Mouse (Mus musculus): Measurements from ENCODE around the gene Kcnn1.

Kcnn1 gene

DNA sequence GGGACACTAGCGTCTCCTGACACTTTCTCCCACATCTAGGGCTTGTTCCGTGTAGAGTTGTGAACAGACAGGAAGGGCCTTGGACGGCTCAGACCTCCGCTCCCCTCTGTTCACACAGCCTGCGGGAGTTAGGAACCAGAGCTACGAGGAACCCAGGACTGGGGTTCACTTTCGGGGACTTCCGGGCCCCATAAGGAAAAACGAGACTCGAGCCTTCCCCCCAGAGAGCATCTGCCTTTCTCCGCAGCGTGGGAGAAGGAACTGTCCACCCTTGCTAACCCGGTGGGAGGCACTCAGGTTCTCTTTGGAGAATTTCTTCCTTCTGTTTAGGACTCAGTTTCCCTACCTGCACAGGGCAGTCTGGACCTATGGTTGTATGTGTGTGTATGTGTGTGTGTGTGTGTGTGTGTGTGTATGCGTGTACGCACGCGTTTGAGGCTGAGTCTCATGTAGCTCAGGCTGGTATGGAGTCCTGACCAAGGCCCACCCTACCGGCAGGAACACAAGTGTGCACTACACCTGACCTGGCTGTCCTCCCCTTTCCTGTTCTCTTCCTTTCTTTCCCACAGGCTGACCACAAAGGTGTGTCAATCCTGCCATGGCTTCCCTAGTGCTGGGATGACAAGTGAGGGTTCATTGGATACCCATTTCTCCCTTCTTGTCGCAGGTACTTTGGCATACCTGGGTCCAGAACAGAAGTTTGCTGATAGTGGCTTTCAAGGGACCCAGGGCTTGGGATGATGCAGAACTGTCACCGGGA lies 30.0 kb upstream of the Kcnn1 start:
- DNase-seq (ENCODE audit: low read depth): no peak

DNA sequence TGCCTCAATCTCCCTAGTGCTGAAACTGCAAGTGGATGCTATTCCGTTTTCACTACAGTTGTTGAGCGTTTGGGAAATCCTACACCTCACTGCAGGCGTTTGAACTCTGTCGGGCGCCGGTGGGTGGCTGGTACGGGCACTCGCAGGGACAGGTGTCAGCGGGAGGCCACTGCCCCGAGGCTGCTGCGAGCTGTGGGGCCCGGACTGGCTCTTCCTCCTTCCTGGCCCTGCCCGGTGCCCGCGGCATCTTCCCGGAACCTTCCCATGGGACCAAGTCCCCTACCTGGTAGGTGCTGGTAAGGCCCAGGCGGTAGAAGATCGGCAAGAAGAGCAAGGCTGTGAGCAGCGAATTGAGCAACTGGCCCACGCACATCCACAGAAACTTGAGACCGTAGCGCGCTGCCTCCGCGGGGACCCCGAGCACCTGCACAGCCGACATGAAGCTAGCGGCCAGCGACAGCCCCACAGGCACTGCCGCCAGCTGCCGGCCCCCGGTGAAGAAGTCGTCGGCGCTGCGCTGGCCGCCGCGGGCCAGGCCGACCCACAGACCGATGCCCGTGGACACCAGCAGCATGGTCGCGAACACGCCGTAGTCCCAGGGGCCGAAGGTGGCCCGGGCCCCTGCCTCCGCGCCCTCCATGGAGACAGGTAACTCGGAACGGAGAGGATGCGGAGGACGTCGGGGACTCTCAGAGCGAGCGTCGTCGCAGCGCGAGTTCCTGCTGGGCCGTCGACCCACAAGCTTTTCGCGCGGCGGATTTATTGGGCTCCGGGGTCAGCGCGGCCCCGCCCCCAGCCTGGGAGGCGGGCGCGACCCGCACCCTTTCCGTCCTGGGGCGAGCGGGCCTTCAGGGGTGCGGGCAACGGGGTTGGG lies 29.2 kb upstream of the Kcnn1 start, which contains the start of gene Slc5a5:
Gene Slc5a5, minus strand, starts transcription at position 736 of the 874 bp plus-strand sequence.
- DNase-seq (ENCODE audit: low read depth): no peak

DNA sequence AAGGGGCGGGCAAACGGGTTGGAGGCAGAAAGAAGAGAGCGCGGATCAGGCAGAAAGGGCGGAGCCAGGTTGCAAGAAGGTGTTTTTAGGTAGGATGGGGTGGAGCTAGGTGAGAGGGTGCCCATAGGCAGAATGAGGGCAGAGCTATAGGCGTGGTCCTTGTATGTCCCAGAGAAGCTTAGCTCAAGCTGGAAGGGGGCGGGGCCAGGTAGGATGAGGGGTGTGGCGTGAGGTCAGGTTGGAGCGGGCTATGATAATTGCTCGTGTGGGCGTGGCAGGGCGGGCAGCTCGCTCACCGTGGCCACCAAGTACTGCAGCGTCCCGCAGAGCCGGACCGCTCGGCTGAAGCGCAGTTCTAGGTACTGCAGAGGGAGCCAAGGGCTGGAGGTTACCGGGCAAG lies 28.3 kb upstream of the Kcnn1 start:
- no peak for DNase-seq (ENCODE audit: low read depth)

DNA sequence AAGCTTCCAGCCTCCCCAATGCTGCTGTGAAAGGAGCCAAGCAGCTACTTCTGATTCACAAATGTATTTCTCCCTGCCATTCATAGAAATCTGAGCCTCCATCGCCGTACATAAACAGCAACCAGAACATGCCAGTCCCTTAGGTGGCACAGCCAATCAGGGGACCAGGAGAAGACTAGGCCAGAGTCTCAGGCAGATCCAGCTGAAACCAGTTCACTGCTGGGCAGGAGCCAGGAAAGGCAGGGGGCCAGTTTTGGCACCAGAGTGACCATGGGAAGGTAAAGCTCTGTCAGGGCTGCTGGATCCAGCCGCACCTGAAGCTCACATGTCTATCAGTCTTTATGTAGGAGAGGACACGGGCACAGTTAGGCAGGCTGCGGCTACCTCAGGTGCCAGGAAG lies 27.6 kb upstream of the Kcnn1 start:
- DNase-seq (ENCODE audit: low read depth): no peak

DNA sequence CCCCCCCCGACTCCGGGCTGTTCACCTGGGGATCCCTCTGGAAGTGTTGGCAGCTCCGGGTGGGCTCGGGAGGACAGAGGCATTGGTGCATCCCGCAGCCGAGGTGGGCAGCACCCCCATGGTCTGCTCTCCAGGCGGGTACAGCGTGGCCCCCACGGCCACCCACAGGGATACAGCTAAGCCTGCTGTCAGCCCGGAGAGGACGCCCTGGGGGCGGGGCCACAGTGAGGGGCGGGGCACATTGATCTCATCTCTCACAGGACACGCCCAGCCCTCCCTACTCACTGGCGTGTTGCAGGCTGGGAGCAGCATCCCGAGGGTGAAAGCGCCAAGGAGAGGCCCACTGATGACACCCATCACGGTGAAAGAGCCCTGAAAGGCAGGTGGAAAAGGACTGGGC lies 24.6 kb upstream of the Kcnn1 start:
- no peak for DNase-seq (ENCODE audit: low read depth)

DNA sequence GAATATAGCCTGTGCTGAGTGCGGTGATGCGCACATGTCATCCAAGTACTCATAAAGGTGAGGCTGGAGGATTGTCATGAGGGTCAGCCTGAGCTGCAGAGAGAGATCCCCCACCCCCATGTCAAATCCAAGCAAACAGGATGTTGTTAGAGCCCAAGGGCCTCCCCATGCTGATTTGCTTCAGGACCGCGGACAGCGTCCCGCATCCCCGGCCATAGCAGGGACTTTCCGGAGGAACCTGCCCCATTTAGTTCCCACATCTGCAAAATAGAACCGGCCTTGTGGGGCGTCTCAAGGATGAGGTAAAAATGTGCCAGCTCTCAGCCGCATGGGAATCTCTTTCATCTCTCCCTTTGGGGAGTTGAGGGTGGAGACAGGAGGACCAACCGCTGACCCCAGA lies 22.6 kb upstream of the Kcnn1 start:
- DNase-seq (ENCODE audit: low read depth): no peak

DNA sequence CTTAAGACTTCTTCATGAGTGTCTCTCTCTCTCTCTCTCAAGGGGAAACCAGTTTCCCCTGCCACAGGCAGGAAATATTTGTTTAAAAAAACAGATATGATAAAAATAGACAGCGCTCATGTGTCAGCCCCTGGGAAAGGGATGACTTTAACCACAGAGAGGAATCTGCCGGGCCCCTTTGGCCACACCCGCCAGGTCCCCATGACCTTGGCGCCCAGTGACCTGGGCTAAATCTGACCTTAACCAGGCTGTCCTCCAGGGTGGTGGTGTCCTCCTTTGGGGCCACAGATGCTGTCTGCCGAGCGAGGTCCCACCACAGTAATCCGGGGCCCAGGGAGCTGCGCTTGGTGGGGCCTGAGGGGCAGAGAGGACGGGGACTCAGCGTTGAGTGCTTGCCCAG lies 21.6 kb upstream of the Kcnn1 start:
- DNase-seq (ENCODE audit: low read depth): no peak

DNA sequence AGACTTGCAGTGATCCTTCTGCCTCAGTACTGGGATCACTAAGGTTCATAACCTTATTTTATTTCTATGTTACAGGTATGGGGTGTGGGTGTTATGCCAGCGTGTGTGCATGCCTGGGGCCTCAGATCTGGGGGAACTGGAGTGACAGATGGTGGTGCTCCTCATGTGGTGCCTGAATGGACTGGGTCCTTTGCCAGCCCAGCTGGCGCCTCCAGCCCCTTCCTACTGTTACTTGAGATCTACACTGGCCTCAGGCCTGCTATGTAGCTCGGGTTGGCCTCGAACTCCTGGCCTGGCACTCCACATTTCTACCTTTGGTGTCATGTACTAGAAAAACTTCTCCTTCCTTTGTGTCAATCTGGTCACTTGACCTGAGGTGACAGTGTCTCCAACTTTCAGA lies 21.1 kb upstream of the Kcnn1 start:
- no peak for DNase-seq (ENCODE audit: low read depth)

DNA sequence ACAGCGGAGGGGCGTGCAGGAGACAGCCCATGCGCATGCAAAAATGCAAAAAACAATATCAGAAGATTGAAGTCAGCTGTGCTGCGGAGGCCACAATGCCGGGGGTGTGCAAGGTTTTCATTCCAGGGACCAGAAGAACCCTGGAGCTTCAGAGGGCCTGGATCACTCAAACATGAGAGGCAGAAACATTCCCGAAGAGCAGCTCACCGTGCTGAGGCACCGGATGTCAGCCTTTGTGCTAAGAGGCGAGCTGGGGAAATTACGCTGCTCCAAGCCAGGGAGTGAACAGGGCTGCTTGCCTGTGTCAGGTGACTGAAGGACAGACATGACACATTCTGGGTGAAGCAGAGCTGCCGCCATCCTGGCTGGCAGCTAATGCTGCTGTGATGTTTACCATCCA lies 17.5 kb upstream of the Kcnn1 start:
- DNase-seq (ENCODE audit: low read depth): no peak

DNA sequence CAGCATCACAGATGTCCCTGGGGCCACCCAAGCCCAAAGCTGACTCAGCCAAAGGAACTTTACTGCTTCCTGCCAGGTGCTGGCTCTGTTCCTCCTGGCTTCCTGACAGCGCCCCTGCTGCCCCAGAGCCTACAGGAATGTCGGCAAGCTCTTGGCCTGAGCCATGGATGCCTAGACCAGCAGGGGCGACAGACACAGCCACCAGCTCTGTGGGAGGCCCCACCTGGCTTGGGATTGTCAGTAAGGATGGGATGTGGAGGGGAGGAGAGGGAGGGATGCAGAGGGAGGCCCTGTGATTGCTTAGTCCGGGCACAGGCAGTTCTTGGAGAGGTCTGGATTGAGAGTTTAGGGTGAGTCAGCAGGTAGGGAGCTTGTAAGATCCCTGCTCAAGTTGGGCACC lies 17.1 kb upstream of the Kcnn1 start:
- no peak for DNase-seq (ENCODE audit: low read depth)

DNA sequence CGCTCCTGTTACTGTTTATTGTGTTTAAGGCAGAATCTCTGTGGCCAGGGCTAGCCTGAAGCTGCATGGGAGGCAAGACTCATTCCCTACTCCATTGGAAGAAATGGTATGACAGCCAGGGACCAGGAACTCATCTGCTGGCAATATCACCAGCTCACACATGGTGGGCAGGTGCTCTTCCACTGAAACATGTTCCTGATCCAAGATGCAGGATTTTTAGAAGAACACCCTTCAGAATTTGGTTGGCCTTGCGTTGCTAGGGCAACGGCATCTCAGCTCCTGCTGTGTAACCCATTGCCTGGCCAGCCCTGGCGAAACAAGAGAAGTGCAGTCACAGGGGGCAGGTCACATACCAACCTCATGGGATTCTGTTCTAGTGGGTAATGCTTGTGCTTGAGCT lies 16.4 kb upstream of the Kcnn1 start:
- DNase-seq (ENCODE audit: low read depth): no peak

DNA sequence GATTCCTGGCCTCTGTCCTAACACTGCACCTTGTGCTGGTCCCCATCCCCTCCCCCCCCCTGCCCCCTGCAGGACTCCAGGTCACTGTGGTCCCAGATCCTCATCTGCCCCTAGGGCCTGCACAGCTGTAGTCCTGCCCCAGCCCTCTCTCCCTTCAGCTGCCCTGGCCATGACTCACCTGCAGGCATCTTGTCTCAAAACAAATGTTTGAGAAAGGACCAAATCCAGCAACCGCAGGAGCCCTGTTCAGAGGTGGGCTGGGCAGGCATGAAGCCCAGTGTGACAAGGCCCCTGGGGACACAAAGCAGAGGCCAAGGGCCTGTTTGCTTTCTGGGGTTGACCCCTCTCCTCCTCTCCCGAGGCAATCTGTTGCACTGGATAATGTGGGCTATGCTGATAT lies 15.1 kb upstream of the Kcnn1 start:
- no peak for DNase-seq (ENCODE audit: low read depth)

DNA sequence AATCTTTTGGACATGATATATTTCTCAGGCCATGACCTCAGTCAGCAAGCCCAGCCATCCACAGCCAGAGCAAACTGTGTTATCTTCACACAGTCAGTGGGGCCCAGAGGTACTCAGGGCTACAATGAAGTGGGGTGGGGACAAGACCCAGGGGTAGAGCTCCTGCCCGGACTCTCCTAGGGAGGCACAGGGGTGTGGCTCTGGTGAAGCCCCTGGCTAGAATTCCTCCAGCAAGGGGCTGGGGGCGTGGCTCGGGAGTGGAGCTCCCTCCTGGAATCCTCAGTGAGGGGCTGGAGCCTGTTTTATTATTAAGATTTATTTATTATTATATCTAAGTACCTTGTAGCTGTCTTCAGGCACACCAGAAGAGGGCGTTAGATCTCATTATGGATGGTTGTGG lies 13.3 kb upstream of the Kcnn1 start:
- no peak for DNase-seq (ENCODE audit: low read depth)

DNA sequence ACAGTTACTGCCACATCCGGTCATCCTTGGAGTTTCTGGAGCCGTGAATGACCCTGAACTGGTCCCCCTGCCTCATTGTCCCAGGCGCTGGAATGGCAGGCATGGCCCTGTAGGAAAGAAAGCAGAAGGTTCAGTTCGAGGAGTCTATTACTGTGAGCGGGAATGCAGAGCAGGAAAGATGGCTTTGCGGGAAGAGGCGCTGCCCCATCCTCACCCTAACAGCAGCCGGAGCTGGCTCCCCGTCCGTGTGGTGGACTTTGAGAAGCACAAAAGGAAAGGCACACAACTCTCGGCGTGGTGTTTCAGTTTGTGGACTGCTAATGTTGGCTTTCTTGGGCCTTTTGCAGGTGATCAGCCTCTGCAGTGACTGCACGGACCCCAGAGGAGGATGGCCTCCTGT lies 11.4 kb upstream of the Kcnn1 start:
- DNase-seq (ENCODE audit: low read depth): no peak

DNA sequence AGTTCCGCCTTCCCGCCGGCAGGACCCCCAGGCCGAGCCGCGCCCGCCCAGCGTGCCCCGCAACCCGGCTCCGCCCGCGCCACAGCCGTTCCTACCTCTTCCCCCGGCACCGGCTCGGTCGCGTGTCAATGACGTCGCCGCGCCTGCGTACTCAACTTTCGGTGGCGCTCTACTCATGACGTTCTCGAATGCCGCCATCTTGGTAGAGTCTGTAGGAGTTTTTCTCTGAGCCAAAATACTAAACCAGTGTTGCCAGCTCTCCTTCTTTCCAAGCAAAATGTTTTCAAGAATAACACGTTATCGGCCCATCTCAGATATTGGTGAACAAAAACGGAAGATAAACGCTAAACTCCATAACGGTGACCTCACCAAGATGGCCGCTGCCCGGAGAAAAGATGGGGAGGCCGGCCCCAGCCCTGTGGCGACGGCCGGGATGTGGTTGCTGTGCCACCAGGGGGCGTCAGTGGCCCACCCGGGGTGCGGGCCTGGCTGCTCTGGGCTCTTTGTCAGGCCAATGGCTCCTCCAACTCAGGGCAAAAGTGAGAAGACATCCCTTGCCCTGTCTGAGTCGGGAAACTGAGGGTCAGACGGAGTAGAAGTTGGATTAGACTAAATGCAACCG lies 10.4 kb upstream of the Kcnn1 start, which contains the start of gene Ccdc124:
Gene Ccdc124, minus strand, starts transcription at position 572 of the 622 bp plus-strand sequence.
- peak; percentile 82 for DNase-seq (ENCODE audit: low read depth)

DNA sequence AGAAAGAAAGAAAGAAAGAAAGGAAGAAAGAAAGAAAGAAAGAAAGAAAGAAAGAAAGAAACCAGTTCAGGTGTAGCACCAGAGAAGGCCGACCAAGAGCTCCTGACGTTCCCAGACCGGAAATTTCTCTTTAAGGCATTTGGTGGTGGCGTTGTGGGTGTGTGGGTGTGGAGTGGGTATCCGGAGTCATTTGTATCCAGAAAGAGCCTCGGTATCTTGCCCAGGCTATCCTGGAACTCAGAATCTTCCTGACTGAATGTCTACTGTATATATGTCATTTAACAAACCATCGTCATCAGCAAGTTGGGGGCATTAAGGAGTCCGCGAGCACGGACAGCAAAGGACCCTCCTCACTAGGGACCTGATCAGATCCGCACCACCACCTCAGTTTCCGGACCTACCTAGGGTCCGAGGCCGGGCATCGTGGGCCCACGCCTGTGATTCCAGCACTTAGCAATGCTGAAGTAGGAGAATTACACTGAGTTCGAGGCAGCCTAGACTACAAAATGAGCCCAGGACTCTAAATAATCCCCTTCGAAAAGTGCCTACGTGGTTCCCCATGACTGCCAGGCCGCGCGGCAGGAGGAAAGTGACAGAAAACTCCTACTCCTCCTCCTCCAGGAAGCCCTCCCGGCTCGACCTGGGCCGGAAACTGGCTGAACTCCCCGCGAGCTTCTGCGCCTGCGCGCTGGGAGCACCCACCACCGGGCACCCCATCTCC lies 9.7 kb upstream of the Kcnn1 start:
- no peak for DNase-seq (ENCODE audit: low read depth)

DNA sequence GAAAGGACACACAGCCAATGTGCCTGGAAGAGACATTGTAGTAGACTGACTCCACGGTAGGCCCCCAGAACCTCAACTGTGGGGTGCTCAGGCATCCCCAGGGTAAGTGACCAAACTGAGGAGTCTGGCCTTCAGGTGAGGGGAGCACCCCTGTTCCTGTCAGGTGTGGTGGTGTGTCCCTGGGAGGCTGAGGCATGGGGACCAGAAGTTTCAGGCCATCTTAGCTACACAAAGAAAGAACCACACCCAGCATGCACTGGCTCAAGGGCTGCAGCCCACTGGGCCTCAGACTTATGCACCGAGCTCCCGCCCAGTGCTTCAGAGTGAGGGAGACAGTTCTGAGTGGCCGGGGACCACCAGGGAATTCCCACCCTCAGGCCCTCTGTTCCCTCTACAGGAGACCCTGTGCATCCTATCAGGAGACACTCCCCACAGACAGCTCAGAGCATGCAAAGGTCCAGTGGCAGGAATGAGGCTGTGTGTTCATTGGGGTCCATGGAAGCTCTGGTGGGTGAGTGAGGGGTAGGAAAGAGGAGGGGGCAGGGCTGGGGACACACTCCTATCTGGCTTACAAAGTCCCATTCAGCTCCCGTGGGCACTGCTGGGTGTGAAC lies 8.2 kb upstream of the Kcnn1 start:
- no peak for DNase-seq (ENCODE audit: low read depth)

DNA sequence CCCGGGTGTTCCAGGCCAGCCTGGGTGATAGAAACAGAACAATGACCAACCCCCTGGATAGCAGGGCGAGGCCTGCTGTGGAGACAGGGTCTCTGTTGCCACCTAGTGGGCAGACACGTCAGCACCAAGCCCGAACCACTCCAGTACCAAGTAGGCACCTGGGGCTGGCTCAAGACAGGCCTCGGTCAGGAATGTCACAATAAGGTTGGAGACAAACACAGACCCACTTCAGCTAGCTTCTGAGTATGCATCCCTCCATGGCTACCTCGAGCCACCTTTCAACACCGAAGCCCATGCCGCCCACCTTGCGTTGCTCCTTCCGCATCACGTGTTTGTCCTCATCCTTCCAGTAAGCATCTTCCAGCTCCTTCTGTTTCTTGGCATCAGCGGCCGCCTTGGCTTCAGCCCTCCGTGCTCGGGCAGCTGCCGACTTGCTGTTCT lies 6.6 kb upstream of the Kcnn1 start:
- DNase-seq (ENCODE audit: low read depth): no peak

DNA sequence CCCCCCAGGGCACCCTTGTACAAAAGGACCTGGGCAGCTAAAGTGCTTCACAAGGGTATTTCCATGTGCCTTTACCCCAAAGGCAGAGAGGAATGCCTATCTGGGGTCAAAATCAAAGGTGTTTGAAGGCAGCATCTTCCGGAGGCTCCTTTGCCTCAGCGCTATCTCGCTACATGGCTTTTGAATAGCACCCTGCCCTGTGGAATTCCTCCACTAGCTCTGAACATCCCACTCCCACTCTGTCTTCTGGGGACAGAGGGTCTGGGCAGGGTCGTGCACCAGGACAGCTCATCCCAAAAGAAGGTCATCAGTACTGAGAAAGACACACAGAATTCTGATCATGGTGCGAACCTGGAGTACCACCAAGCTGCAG lies 6.1 kb upstream of the Kcnn1 start:
- DNase-seq (ENCODE audit: low read depth): no peak

DNA sequence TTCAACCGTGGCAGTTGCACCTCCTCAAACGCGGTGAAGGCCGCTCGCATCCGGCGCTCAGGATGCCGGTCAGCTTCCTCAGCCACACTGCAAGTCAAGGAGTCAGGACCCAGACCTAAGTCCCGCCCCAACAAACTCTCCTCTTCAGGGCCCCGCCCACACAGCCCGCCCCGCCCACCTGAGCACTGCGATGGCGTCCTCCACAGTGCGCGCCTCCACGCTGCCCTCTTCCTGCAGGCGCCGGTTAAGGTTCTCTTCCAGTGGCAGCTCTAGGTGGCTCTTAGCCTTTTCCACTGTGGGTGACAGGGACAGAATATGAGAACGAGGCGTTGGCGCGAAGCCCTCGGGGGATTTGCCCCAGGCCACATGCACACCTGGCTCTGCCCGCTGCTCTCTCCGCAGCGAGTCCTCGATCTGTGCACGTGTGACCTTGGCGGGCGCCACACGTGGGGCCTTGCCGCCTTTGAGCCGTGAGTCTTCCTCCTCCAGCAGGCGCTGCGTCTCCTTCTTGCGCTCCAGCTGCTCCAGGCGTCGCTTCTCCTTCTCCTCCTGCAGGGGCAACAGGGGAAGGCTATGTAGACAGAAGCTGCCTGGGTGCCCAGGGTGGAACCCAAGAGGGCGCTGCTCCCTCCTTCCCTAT lies 5.6 kb upstream of the Kcnn1 start:
- DNase-seq (ENCODE audit: low read depth): no peak

DNA sequence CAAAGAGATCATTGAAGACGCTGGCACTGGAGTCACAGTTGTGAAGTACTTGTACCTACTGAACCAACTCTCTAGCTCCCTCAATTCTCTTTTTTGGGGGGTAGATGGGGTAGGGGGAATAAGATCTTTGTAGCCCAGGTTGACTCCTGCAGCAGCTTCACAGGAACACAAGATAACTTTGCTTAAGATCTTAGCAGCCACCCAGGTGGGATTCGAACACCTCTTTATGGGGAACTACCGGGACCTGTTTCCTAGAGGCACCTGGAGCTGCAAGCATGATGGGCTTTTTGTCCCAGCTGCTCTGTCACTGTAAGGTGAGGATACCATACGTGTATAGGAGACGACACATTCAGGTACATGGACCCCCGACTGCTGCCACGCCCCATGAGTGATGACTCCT lies 3.5 kb upstream of the Kcnn1 start:
- no peak for DNase-seq (ENCODE audit: low read depth)

All from fibroblast of lung, adult 2 months (primary cell).